ENCODE assay signal across 10 mouse cellular contexts in the genomic region with DNA sequence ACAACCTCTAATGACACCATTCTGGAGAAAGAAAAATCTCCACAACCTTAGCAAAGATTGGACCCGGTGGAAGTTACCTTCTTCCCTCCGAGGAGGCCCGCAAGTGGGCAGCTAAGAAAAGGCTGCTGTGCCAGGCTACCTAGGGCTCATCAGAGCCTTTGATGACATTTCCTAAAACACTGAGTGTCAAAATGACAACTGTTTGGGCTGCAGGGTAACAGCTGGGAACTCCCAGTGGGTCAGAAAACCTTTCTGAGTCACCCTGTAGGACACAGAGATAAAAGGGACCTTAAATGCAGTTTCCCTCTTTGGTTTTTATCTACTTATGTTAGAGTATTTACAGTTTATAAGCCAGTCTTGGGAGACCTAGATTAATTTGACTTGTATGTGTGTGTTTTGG. TPM values are rescaled to one million over a fixed set of nuclear protein-coding genes. Genes with fewer than 3 reads are reported as not detected.
DNase-seq lines count a peak whose midpoint lies in the region; ATAC-seq lines count a peak whose summit lies in the region.
"Had no signal": no experiment of that assay in that cellular context is flagged by ENCODE, and none has a peak within 500 bp of the region (broad histone marks: within the 10 kb centered on the region; RNA-seq: fewer than 3 reads in every experiment).

No protein-coding gene starts in this region.

- no peaks in the 10 kb centered on the region for H3K9me3 ChIP-seq in heart, embryonic 14.5 days (ENCODE audit: control insufficient read depth, low read length)
- H3K9me3 ChIP-seq in liver, embryonic 11.5 days (ENCODE audit: control insufficient read depth, low read length) = no peaks in the 10 kb centered on the region
- no peaks in the 10 kb centered on the region for H3K9me3 ChIP-seq in embryonic facial prominence, embryonic 13.5 days
- H3K9me3 ChIP-seq in neural tube, embryonic 14.5 days (ENCODE audit: control insufficient read depth, low read length) = no peaks in the 10 kb centered on the region

- H3K27ac ChIP-seq in heart, embryonic 14.5 days (replicated peaks in 1 of 2; ENCODE audit: control insufficient read depth in 1 of 2, insufficient read depth in 1 of 2, low read depth in 2 of 2, low read length in 2 of 2) = peak overlapping the region; percentile 74 to 86
- H3K27ac ChIP-seq in liver, embryonic 11.5 days (ENCODE audit: low read depth, low read length) = peak overlapping the region; percentile 49; the same call in 1 of the 2 replicates
- peak overlapping the region; percentile 73 for H3K27ac ChIP-seq in embryonic facial prominence, embryonic 13.5 days
- 0 out of 2 replicates have a peak overlapping the region, but pooled peaks have one; percentile 22 for H3K27ac ChIP-seq in neural tube, embryonic 14.5 days (ENCODE audit: low read depth, low read length)

- WGBS in heart, embryonic 14.5 days = 66% methylated on average over 3 of the region's 3 CpGs
- WGBS in liver, embryonic 11.5 days = 73% methylated on average over 3 of the region's 3 CpGs
- 92% methylated on average over 3 of the region's 3 CpGs for WGBS in embryonic facial prominence, embryonic 13.5 days
- WGBS in neural tube, embryonic 14.5 days = 86% methylated on average over 3 of the region's 3 CpGs

- H3K9ac ChIP-seq in heart, embryonic 14.5 days (ENCODE audit: low read length) = peak overlapping the region; percentile 46; the same call in 1 of the 2 replicates
- no peak overlapping the region for H3K9ac ChIP-seq in liver, embryonic 11.5 days (ENCODE audit: low read depth, low read length)
- no peak overlapping the region for H3K9ac ChIP-seq in embryonic facial prominence, embryonic 13.5 days
- no peak overlapping the region for H3K9ac ChIP-seq in neural tube, embryonic 14.5 days (replicated peaks; ENCODE audit: low read depth, low read length)

- H3K4me3 ChIP-seq in heart, embryonic 14.5 days (ENCODE audit: control insufficient read depth in 1 of 2, insufficient read depth in 1 of 2, low read depth in 1 of 2, low read length in 2 of 2) = no peak overlapping the region
- H3K4me3 ChIP-seq in liver, embryonic 11.5 days (ENCODE audit: low read depth, low read length) = no peak overlapping the region
- H3K4me3 ChIP-seq in embryonic facial prominence, embryonic 13.5 days = no peak overlapping the region
- no peak overlapping the region for H3K4me3 ChIP-seq in neural tube, embryonic 14.5 days (ENCODE audit: low read depth, low read length)

- H3K4me1 ChIP-seq in heart, embryonic 14.5 days (ENCODE audit: control insufficient read depth in 2 of 2, insufficient read depth in 2 of 2, low read length in 2 of 2) = peaks cover 10 to 19% of the 10 kb centered on the region in 2 experiments; a peak in 2 of 4 replicates
- H3K4me1 ChIP-seq in liver, embryonic 11.5 days (replicated peaks; ENCODE audit: control insufficient read depth, insufficient read depth, low read length) = peaks cover 7% of the 10 kb centered on the region
- H3K4me1 ChIP-seq in embryonic facial prominence, embryonic 13.5 days = peaks cover 16% of the 10 kb centered on the region
- no peaks in the 10 kb centered on the region for H3K4me1 ChIP-seq in neural tube, embryonic 14.5 days (ENCODE audit: control insufficient read depth, insufficient read depth, low read length)

- no peaks in the 10 kb centered on the region for H3K36me3 ChIP-seq in heart, embryonic 14.5 days (ENCODE audit: control insufficient read depth, insufficient read depth, low read length)
- no peaks in the 10 kb centered on the region for H3K36me3 ChIP-seq in liver, embryonic 11.5 days (ENCODE audit: control insufficient read depth, insufficient read depth, low read length)
- H3K36me3 ChIP-seq in embryonic facial prominence, embryonic 13.5 days = no peaks in the 10 kb centered on the region
- no peaks in the 10 kb centered on the region for H3K36me3 ChIP-seq in neural tube, embryonic 14.5 days (ENCODE audit: control insufficient read depth, insufficient read depth, low read length)

- no peak for ATAC-seq in heart, embryonic 14.5 days (ENCODE audit: insufficient number of reproducible peaks, insufficient read depth, low FRiP score, low read depth)
- ATAC-seq in liver, embryonic 11.5 days (replicated peaks; ENCODE audit: low FRiP score) = no peak
- no peak for ATAC-seq in embryonic facial prominence, embryonic 13.5 days (ENCODE audit: insufficient number of reproducible peaks, insufficient read depth, low FRiP score, low TSS enrichment, low read depth)
- no peak for ATAC-seq in neural tube, embryonic 14.5 days (ENCODE audit: low read depth)

- no peaks in the 10 kb centered on the region for H3K27me3 ChIP-seq in heart, embryonic 14.5 days (ENCODE audit: control insufficient read depth, insufficient read depth, low read length)
- no peaks in the 10 kb centered on the region for H3K27me3 ChIP-seq in liver, embryonic 11.5 days (replicated peaks; ENCODE audit: control insufficient read depth, insufficient read depth, low read length)
- H3K27me3 ChIP-seq in embryonic facial prominence, embryonic 13.5 days = no peaks in the 10 kb centered on the region
- H3K27me3 ChIP-seq in neural tube, embryonic 14.5 days (ENCODE audit: control insufficient read depth, insufficient read depth, low read length) = no peaks in the 10 kb centered on the region

- DNase-seq in heart, adult 18-20 months = no peak
- no peak for DNase-seq in liver, embryonic 11.5 days (ENCODE audit: low spot score)
- no peak for DNase-seq in liver
- no peak for DNase-seq in natural killer cell, adult 2 months (ENCODE audit: low spot score in 2 of 2)
- DNase-seq in spleen, postnatal 10 days (ENCODE audit: low spot score in 2 of 2) = no peak
- DNase-seq: right cerebral cortex, postnatal 25 days had no signal

- H3K4me2 ChIP-seq in heart, embryonic 14.5 days (ENCODE audit: low read length) = no peak overlapping the region
- H3K4me2 ChIP-seq in liver, embryonic 11.5 days = no peak overlapping the region
- H3K4me2 ChIP-seq in embryonic facial prominence, embryonic 13.5 days = no peak overlapping the region
- no peak overlapping the region for H3K4me2 ChIP-seq in neural tube, embryonic 14.5 days (ENCODE audit: low read depth, low read length)

RNA-seq across cellular contexts. Expression of a gene that starts 6.1 kb away (rescaled TPM):
- polyA plus RNA-seq in heart, embryonic 14.5 days (2014; fragmentation: Nextera tagmentation; extraction: Ambion mirVana) = 1.1 and 1.7 TPM in 2 replicates
- under 1 TPM; 0.20 to 0.31 TPM for total RNA-seq in heart, adult 18-20 months (2021)
- polyA plus RNA-seq in liver, embryonic 11.5 days (2014; fragmentation: Nextera tagmentation; extraction: Ambion mirVana) = 0.17 and 0.53 TPM in 2 replicates
- polyA plus RNA-seq in embryonic facial prominence, embryonic 13.5 days (2015; fragmentation: Nextera tagmentation; extraction: Ambion mirVana) = 1.8 and 2.1 TPM in 2 replicates
- 0.13 and 0.16 TPM in 2 replicates for polyA plus RNA-seq in neural tube, embryonic 14.5 days (2014; fragmentation: Nextera tagmentation; extraction: Ambion mirVana)
- polyA plus RNA-seq: macrophage had no signal

Comparison
In these comparisons a context has a peak if more than half of its experiments do, and no peak if none do; other contexts are left out.
1. H3K27ac ChIP-seq: peak in every context shown above with its lines; median percentile 80 in heart, embryonic 14.5 days; 73 in embryonic facial prominence, embryonic 13.5 days; 49 in liver, embryonic 11.5 days; 22 in neural tube, embryonic 14.5 days.